Mouse (Mus musculus): ENCODE measurements around the gene Srsf2.
"Not testable (repeated sequence)": the region's sequence is repeated elsewhere in the genome, so short reads cannot be mapped to it uniquely, and the experiment has no call there.

Gene Srsf2

DNA sequence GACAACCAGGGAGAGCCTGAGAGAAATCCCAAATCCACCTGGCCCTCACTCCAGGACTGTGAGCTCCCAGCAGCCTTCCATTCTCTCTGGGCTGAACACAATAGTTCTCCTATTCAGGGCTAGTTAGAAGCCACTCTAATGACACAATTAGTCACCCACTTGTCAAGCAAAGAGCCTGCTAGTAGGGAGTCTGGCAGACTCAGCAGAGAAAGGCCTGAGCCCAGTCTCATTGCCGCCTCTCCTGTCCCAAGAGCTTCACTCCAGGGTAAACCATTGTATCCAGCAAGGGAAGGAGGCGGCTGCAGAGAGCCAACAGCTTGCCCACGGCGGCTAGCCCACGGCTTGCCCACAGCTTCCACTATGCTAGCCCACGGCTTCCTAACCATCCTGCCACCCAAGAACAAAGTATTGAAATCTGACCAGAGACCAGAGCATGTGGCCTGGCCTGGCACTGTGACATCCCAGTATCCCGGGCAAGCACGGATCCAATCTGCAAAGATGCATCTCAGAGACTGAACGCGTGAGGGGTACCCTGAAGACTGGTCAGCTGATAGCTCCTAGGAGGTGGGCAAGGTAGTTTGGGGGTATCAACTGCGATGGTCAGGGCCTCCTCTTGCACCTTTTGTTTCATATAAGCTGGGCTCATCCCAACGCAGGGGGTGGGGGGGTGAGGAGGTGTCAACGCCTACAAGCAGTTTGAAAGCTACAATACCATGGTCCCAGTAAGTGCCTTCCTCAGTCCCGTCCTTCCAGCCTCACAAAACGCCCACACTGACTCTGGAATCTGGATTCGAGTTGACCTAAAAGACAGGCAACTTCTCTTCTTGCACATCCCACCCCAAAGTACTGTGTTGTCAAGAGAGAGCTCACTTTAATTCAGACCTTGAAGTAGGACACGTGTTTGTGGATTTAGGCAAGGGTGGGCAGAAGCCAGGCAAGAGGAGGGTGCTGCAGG is 26.1 kb downstream of the Srsf2 start:
- no peak for DNase-seq

GRCm38 (mm10) chr11:116825230-116825629 is 27.7 kb downstream of the Srsf2 start:
- DNase-seq, result no peak

GRCm38 (mm10) chr11:116823885-116824284 is 29.0 kb downstream of the Srsf2 start:
- DNase-seq, result not testable (repeated sequence)

GRCm38 (mm10) chr11:116823255-116823654 is 29.6 kb downstream of the Srsf2 start:
- no peak for DNase-seq

- DNase-seq, result no peak
Measured at GRCm38 (mm10) chr11:116822626-116823025, 30.3 kb downstream of the Srsf2 start.

DNA sequence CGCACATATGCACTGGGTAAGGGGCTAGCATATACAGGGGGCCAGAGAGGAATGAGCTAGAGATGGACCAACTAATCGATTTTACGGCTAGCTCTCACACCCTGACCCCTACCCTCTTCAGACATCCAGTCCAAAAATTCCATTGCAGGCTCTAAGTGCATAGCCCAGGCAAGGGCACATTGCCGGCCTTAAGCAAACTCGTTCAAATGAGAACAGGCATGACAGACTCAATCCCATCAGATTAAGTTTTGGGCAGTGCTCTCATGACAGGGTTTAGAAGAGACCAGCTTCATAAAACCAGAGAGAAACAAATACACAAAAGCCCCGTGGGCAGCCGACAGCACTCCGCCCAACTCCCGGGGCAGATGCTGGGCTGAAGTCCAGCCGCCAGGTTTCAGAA is 30.7 kb downstream of the Srsf2 start:
- peak; percentile 45 for DNase-seq

GRCm38 (mm10) chr11:116821057-116821940 is 31.6 kb downstream of the Srsf2 start:
- DNase-seq, result peak; percentile 62

GRCm38 (mm10) chr11:116819932-116820593 is 32.8 kb downstream of the Srsf2 start:
- peak; percentile 71 for DNase-seq

DNA sequence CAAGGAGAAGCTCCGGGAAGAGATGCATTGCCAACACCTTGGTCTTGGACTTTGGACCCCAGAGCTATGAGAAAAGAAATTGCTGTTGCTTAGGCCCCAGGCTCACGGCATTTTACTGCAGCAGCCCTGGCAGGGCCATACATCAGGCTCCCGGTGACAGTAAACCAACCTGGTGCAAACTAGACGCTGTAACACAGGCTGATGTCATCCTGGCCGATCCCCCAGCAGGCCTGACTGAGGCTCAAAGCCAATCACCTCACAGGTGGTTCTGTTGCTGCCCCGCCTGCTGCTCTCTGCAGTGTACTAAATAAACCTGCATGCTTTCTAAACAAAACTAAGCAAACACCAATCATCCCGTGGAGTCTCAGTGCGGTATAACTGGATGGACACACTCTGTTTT is 34.2 kb downstream of the Srsf2 start:
- DNase-seq, result no peak

DNA sequence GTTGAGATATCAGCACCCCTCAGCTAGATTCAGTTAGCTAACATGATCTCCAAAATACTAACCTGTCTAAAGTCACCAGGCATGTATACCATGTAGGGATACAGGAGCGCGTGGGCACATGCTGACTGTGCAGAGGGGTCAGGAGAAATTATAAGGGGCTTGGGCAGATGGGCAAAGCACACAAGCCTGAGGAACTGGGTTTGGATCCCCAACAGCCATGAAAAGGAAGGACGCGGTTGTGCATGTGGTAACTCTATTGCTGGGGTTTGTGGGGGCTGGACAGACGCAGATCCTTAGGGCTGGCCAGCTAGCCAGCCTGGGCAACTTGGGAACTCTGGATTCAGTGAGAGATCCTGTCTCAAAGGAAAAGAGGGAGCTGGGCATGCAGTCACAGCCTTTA is 35.3 kb downstream of the Srsf2 start:
- DNase-seq, result no peak

GRCm38 (mm10) chr11:116816769-116817168 is 36.1 kb downstream of the Srsf2 start:
- DNase-seq, result peak; percentile 82

DNA sequence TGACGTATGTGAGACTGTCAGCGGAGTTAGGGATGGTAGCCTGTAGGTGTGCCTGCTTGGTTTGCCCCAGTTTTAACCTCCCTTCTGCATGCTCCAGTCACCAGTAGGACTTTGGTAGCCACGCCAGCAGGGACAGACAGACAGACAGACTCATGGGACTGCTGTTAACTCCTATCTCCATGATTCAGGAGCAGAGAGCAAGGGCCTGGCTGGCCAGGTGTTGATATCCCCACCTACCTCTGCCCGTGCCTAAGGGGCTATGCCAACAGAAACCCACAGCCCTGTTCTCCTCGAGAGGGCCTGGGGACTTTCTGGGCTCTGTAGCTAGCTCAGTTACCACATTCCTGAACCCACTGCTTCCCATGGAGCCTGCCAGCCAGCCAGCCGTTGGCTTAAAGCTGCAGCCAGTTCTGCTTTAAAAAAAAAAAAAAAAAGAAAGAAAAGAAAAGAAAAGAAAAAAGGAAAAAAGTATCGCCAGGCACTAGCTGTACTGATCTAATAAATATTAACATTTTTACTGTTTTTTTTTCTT is 37.9 kb downstream of the Srsf2 start:
- DNase-seq, result peak; percentile 62

DNA sequence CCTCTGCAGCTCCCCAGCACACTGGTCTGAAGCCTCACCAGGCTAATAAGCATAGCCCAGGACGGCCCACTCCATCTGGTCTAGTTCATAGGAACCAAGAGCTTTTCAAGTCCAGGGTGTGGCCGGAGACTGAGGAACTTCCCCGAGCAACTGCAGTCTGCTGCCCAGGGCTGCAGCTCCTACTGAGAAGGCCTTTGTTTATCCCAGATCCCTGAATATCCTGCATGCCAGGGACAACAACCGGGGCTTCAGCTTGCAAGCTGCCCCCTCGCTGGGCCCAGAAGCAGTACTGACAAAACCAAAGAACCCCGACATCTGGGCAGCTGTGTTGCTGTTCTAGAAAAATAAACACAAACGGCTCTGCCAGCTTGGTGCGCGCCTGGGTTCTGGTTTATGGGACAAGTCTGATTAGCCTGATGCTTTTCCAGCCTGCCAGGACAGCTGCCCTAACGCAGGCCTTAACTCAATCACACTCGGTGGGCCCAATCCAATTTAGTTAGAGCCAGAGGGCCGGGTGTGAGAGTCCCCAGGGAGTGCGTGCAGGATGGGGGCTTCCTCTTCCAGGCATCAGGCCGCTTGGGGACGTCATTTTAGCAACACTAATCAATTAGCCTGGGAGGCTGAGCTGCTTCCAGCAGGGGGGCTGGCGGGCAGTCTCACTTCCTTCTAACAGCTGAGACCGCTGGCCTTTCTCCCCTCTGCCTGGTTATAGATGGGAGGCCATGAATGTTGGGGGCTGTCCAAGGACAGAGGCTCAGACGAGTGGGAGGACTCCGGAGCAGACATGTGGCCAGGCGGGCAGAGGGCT is 38.6 kb downstream of the Srsf2 start:
- DNase-seq, result peak; percentile 94

DNA sequence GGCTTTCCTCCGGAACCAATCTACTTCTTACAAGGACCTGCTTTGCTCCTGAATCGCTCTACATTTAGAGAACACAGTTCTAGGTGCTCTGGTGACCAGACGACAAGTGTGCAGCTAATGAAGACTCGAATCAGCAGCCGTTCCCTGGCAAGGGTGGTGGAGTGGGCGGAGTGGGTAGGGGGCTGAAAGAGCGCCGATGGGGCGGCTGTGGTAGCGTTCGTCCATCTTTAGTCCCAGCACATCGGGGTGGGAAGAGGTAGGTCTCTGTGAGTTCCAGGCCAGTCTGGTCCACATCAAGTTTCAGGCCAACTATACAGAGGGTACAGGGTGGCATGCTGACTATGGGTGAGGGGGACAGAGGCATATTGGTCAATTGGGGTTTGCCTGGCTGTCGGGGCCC is 39.3 kb downstream of the Srsf2 start:
- peak; percentile 17 for DNase-seq

- DNase-seq, result peak; percentile 72
Measured at GRCm38 (mm10) chr11:116812793-116813529, 39.9 kb downstream of the Srsf2 start.

DNA sequence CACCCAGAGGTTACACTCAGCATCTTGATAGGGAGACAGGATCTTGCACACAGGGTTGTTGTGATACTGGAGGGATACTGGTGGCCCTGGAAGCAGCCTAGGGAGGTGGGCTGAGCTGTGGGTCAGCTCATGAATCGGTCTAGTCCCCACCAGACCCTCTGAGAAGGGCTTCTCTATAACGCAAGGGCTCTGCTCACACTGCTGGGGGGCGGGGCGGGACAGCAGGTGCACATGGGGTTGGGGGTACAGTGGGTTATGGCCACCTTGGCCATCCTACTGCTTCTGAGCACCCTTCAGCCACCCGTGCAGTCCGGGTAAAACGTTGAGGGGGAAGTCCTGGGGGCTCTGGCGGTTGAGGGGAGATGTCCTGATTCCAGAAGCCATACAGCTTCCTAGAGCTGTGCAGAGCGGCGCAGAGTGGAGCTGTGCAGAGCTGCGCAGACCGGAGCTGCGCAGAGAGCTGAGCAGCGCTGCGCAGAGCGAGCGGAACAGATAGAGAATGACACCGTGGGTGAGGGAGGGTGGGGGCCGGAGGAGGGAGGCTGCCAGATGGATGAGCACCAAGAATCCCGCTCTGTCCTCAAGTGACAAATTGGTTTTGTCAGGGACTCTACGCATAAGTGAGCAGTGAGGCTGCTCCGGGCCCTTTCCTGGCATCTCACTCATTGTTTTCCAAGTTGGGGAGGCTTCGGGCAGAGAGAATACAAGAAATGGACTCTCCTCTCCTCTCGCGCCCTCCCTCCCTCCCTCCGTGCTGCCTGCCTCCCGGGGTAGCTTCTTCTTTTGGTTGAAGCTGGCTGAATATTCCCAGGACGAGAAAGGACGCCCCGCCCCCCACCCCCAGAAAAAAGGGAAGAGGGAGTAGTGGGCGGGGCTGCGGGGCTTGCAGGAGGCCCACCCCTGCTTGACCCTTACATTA is 41.7 kb downstream of the Srsf2 start:
- peak; percentile 91 for DNase-seq

DNA sequence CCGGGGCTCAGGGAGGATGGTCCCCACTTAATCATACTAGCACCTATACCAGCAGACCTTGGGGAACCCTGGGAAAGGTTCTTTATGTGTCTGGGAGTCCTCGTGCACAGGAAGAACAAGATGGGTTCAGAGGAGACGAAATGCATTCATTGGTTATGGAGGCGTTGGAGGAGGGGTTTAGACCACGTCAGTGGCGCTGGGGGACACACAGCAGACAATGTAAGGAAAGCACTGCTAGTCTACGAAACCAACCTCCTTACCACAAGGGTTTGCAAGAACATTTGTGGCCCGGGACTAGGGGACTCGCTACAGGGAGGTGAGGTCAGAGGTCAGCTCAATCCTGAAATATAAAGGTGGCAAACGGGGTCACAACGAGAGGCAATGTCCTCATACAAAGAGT is 42.4 kb downstream of the Srsf2 start:
- no peak for DNase-seq

- DNase-seq, result no peak
Measured at GRCm38 (mm10) chr11:116809520-116809919, 43.4 kb downstream of the Srsf2 start.

- no peak for DNase-seq
Measured at GRCm38 (mm10) chr11:116808811-116809395, 44.0 kb downstream of the Srsf2 start.
